Comparison of ENCODE assay signal across 1 mouse cellular context in genomic region chr15:97785731-97786411, GRCm38 (mm10).
TF ChIP-seq lines count a peak whose summit lies in the region.

No protein-coding gene starts in this region.

TF ChIP-seq in MEL, 35 proteins besides CTCF, POLR2A, EP300 and RAD21 (continued from another document):
- TF ChIP-seq ZMIZ1 (IDR thresholded peaks at IDR 0.05; ENCODE audit: low read depth, low read length) (no peak), GATA1 (IDR thresholded peaks at IDR 0.05; ENCODE audit: low read depth, low read length) (peak; percentile 64; the same call in 1 of the 2 replicates), TBP (IDR thresholded peaks at IDR 0.05; ENCODE audit: low read depth, low read length) (peak; percentile 22; the same call in 1 of the 2 replicates)
TF ChIP-seq in MEL: peak in this region for 3.
